Mouse (Mus musculus) mesoderm, embryonic 11.5 days (tissue): ENCODE data around the gene Prlhr.

ENCODE experiments used
- DNase-seq: peaks from one replicate; pipeline ENCODE4 v3.0.0-alpha.2; 2012; ENCODE audit warnings: low read depth, low spot score

The Prlhr gene

DNA sequence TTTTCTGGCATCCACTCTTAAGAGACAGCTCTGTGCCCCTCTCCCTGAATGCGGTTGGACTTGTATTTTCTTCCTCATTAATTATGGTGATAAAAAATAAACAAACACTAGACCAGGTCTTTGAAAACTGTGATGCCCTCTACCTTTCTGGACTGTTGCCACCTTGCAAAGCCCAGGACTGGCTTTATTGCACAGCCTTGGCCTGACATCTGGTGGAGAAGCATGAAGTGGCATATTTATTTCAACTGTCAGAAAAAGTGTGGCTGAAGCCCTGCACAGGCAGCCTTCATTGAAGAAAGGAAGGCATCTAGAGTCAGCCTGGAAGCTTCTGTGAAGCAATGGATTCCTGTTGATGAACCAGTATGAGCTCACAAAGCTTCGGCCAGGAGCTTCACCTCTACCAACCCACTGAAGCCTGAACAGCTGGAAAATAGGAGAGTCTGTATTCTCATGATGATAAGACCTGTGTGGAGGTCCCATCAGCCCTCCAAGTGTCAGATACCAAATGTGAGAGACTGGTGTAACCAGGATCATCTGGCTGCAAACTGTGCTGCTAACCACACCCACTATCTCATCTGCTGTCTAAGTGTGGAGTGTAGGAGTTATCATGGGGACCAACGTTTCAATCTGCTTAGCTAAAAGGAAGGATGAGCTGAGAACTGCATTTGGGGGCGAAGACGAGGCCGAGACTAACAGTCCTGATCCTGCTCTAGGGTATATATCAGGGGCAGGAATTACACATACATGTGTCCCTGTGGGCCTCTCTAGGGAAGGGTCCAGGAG, 35.6 kb downstream of the Prlhr start:
- no peak for DNase-seq

GRCm38 (mm10) chr19:60417611-60418010, 50.5 kb downstream of the Prlhr start:
- peak; percentile 47 for DNase-seq
